Mouse (Mus musculus): ENCODE results near the gene Tnxb. TPM values are rescaled to one million over a fixed set of nuclear protein-coding genes. Genes with fewer than 3 reads are reported as not detected.
A peak's percentile ranks its signal among the peaks of the same experiment; 100 is the strongest.
"Not testable (repeated sequence)": the region's sequence is repeated elsewhere in the genome, so short reads cannot be mapped to it uniquely, and the experiment has no call there.

Tnxb gene
- polyA plus RNA-seq, 1 experiment from 2014 or later = 0.01 TPM

- H3K4me3 ChIP-seq = no peak overlapping the region
- WGBS = 43% methylated on average over 14 of the region's 14 CpGs
- no peaks in the 10 kb centered on the region for H3K36me3 ChIP-seq
- H3K9ac ChIP-seq = no peak overlapping the region
- no peak overlapping the region for H3K4me2 ChIP-seq (replicated peaks)
- H3K27ac ChIP-seq = 0 out of 2 replicates have a peak overlapping the region, but pooled peaks have one; percentile 46
- no peak for ATAC-seq (ENCODE audit: insufficient number of reproducible peaks, insufficient read depth, low FRiP score, low TSS enrichment)
- H3K4me1 ChIP-seq = peaks cover 10% of the 10 kb centered on the region
- no peaks in the 10 kb centered on the region for H3K9me3 ChIP-seq
- no peaks in the 10 kb centered on the region for H3K27me3 ChIP-seq
Observed at GRCm38 (mm10) chr17:34699575-34700408, 29.5 kb downstream of the Tnxb start.

- Histone ChIP-seq H3K4me3 (no peak overlapping the region), H3K36me3 (no peaks in the 10 kb centered on the region), H3K4me1 (peaks cover 10% of the 10 kb centered on the region), H3K4me2 (replicated peaks) (no peak overlapping the region), H3K27me3 (no peaks in the 10 kb centered on the region), H3K9ac (no peak overlapping the region), H3K9me3 (no peaks in the 10 kb centered on the region), H3K27ac (no peak overlapping the region)
- WGBS = 69% methylated on average over 2 of the region's 2 CpGs
- ATAC-seq (ENCODE audit: insufficient number of reproducible peaks, insufficient read depth, low FRiP score, low TSS enrichment) = no peak
Observed at GRCm38 (mm10) chr17:34700671-34701071, 30.3 kb downstream of the Tnxb start.

- H3K27ac ChIP-seq; H3K4me3 ChIP-seq; H3K36me3 ChIP-seq; H3K27me3 ChIP-seq; ATAC-seq (ENCODE audit: insufficient number of reproducible peaks, insufficient read depth, low FRiP score, low TSS enrichment); H3K9ac ChIP-seq; H3K4me2 ChIP-seq (replicated peaks); H3K4me1 ChIP-seq; H3K9me3 ChIP-seq: not testable (repeated sequence)
- 68% methylated on average over 2 of the region's 2 CpGs for WGBS
Observed at GRCm38 (mm10) chr17:34706476-34706875, 36.1 kb downstream of the Tnxb start.

GRCm38 (mm10) chr17:34712951-34713350, 42.6 kb downstream of the Tnxb start:
- Histone ChIP-seq H3K9me3 (no peaks in the 10 kb centered on the region), H3K36me3 (no peaks in the 10 kb centered on the region), H3K9ac (no peak overlapping the region), H3K4me2 (replicated peaks) (no peak overlapping the region), H3K27ac (no peak overlapping the region), H3K27me3 (no peaks in the 10 kb centered on the region), H3K4me1 (no peaks in the 10 kb centered on the region), H3K4me3 (no peak overlapping the region)
- 45% methylated on average over 6 of the region's 6 CpGs for WGBS
- no peak for ATAC-seq (ENCODE audit: insufficient number of reproducible peaks, insufficient read depth, low FRiP score, low TSS enrichment)

GRCm38 (mm10) chr17:34714181-34714907, 44.0 kb downstream of the Tnxb start:
- H3K9ac ChIP-seq = not testable (repeated sequence)

GRCm38 (mm10) chr17:34714908-34715445, 44.6 kb downstream of the Tnxb start:
- H3K27me3 ChIP-seq; H3K4me1 ChIP-seq; H3K4me2 ChIP-seq (replicated peaks); ATAC-seq (ENCODE audit: insufficient number of reproducible peaks, insufficient read depth, low FRiP score, low TSS enrichment); H3K36me3 ChIP-seq; H3K9me3 ChIP-seq; H3K9ac ChIP-seq; H3K27ac ChIP-seq; H3K4me3 ChIP-seq: not testable (repeated sequence)
- 73% methylated on average over 5 of the region's 5 CpGs for WGBS

More at GRCm38 (mm10) chr17:34714181-34714907, 44.0 kb downstream of the Tnxb start:
- ATAC-seq (ENCODE audit: insufficient number of reproducible peaks, insufficient read depth, low FRiP score, low TSS enrichment); H3K27me3 ChIP-seq; H3K36me3 ChIP-seq; H3K4me2 ChIP-seq (replicated peaks); H3K4me1 ChIP-seq; H3K27ac ChIP-seq; H3K4me3 ChIP-seq; H3K9me3 ChIP-seq: not testable (repeated sequence)
- WGBS = 79% methylated on average over 9 of the region's 9 CpGs

- not testable (repeated sequence) for H3K4me1 ChIP-seq; H3K9me3 ChIP-seq; H3K4me3 ChIP-seq; H3K27me3 ChIP-seq; H3K36me3 ChIP-seq; H3K9ac ChIP-seq; H3K27ac ChIP-seq; ATAC-seq (ENCODE audit: insufficient number of reproducible peaks, insufficient read depth, low FRiP score, low TSS enrichment); H3K4me2 ChIP-seq (replicated peaks)
- WGBS = 83% methylated on average over 6 of the region's 7 CpGs
Observed at GRCm38 (mm10) chr17:34715451-34715850, 45.1 kb downstream of the Tnxb start.

GRCm38 (mm10) chr17:34716247-34716646, 45.9 kb downstream of the Tnxb start:
- no peak overlapping the region for H3K27ac ChIP-seq
- H3K4me2 ChIP-seq (replicated peaks) = no peak overlapping the region
- no peaks in the 10 kb centered on the region for H3K4me1 ChIP-seq
- no peaks in the 10 kb centered on the region for H3K36me3 ChIP-seq
- no peak overlapping the region for H3K4me3 ChIP-seq
- H3K27me3 ChIP-seq = no peaks in the 10 kb centered on the region
- ATAC-seq (ENCODE audit: insufficient number of reproducible peaks, insufficient read depth, low FRiP score, low TSS enrichment) = no peak
- no peaks in the 10 kb centered on the region for H3K9me3 ChIP-seq
- 90% methylated on average over 15 of the region's 15 CpGs for WGBS
- no peak overlapping the region for H3K9ac ChIP-seq

GRCm38 (mm10) chr17:34717401-34717800, 47.1 kb downstream of the Tnxb start:
- no peak overlapping the region for H3K9ac ChIP-seq
- H3K4me3 ChIP-seq = no peak overlapping the region
- WGBS = 81% methylated on average over 11 of the region's 11 CpGs
- no peak for ATAC-seq (ENCODE audit: insufficient number of reproducible peaks, insufficient read depth, low FRiP score, low TSS enrichment)
- H3K9me3 ChIP-seq = no peaks in the 10 kb centered on the region
- H3K27me3 ChIP-seq = no peaks in the 10 kb centered on the region
- H3K27ac ChIP-seq = no peak overlapping the region
- H3K36me3 ChIP-seq = no peaks in the 10 kb centered on the region
- no peak overlapping the region for H3K4me2 ChIP-seq (replicated peaks)
- no peaks in the 10 kb centered on the region for H3K4me1 ChIP-seq

- 77% methylated on average over 8 of the region's 8 CpGs for WGBS
- not testable (repeated sequence) for H3K27me3 ChIP-seq; H3K9ac ChIP-seq; ATAC-seq (ENCODE audit: insufficient number of reproducible peaks, insufficient read depth, low FRiP score, low TSS enrichment); H3K4me2 ChIP-seq (replicated peaks); H3K9me3 ChIP-seq; H3K27ac ChIP-seq; H3K4me3 ChIP-seq; H3K4me1 ChIP-seq; H3K36me3 ChIP-seq
Observed at GRCm38 (mm10) chr17:34719886-34720285, 49.6 kb downstream of the Tnxb start.

GRCm38 (mm10) chr17:34722238-34722637, 51.9 kb downstream of the Tnxb start:
- not testable (repeated sequence) for H3K27me3 ChIP-seq; H3K36me3 ChIP-seq; H3K9me3 ChIP-seq; ATAC-seq (ENCODE audit: insufficient number of reproducible peaks, insufficient read depth, low FRiP score, low TSS enrichment); H3K4me3 ChIP-seq; H3K9ac ChIP-seq; H3K4me1 ChIP-seq; H3K4me2 ChIP-seq (replicated peaks); H3K27ac ChIP-seq
- WGBS = 90% methylated on average over 4 of the region's 4 CpGs

GRCm38 (mm10) chr17:34723066-34723465, 52.7 kb downstream of the Tnxb start:
- no peaks in the 10 kb centered on the region for H3K4me1 ChIP-seq
- no peak for ATAC-seq (ENCODE audit: insufficient number of reproducible peaks, insufficient read depth, low FRiP score, low TSS enrichment)
- no peak overlapping the region for H3K27ac ChIP-seq
- peaks cover 4% of the 10 kb centered on the region; the same call in 1 of the 2 replicates for H3K9me3 ChIP-seq
- 70% methylated on average over 4 of the region's 4 CpGs for WGBS
- no peak overlapping the region for H3K4me3 ChIP-seq
- H3K4me2 ChIP-seq (replicated peaks) = no peak overlapping the region
- H3K9ac ChIP-seq = no peak overlapping the region
- no peaks in the 10 kb centered on the region for H3K36me3 ChIP-seq
- no peaks in the 10 kb centered on the region for H3K27me3 ChIP-seq

Data from embryonic facial prominence, embryonic 12.5 days (tissue).